Mouse (Mus musculus) hindbrain, embryonic 13.5 days (tissue): Measurements from ENCODE around the gene Rtel1. TPM values are rescaled to one million over a fixed set of nuclear protein-coding genes. Genes with fewer than 3 reads are reported as not detected.

Experiments
- ATAC-seq: fragments of 200-750 bp; cut with Nextera tagmentation; 2 replicates; pipeline ENCODE4 v1.8.0; 2017; ENCODE audit warnings: moderate TSS enrichment; ENCODE audit not compliant: low FRiP score
- H3K27ac ChIP-seq: fragments of 300-500 bp; sonication (generic); 2 replicates; pipeline ENCODE4 v1.5.1; 2015; ENCODE audit warnings: inconsistent platforms, mild to moderate bottlenecking, moderate library complexity
- H3K27me3 ChIP-seq: fragments of 300-500 bp; sonication (generic); 2 replicates; pipeline ENCODE4 v1.6.1; 2015; ENCODE audit warnings: mild to moderate bottlenecking, inconsistent platforms
- H3K36me3 ChIP-seq: fragments of 300-500 bp; sonication (generic); 2 replicates; pipeline ENCODE4 v1.6.1; 2015; ENCODE audit warnings: mild to moderate bottlenecking, inconsistent platforms
- H3K4me1 ChIP-seq: fragments of 300-500 bp; sonication (generic); replicated peaks from 2 replicates; pipeline ENCODE4 v1.6.1; 2015; ENCODE audit warnings: inconsistent platforms
- H3K4me2 ChIP-seq: fragments of 300-500 bp; sonication (generic); 2 replicates; pipeline ENCODE4 v1.6.1; 2015; ENCODE audit warnings: inconsistent platforms, mild to moderate bottlenecking, moderate library complexity
- H3K4me3 ChIP-seq: fragments of 300-500 bp; sonication (generic); 2 replicates; pipeline ENCODE4 v1.5.1; 2015; ENCODE audit warnings: mild to moderate bottlenecking, inconsistent platforms
- H3K9ac ChIP-seq: fragments of 300-500 bp; sonication (generic); 2 replicates; pipeline ENCODE4 v1.6.1; 2015; ENCODE audit warnings: mild to moderate bottlenecking, inconsistent platforms
- H3K9me3 ChIP-seq: fragments of 300-500 bp; sonication (generic); 2 replicates; pipeline ENCODE4 v1.6.1; 2016; ENCODE audit warnings: inconsistent platforms
- WGBS: fragments of 180-500 bp; shearing (Covaris S2); methylation state at CpG from one replicate; pipeline ENCODE4 v1.1.7; 2015; 5-methylcytosine and 5-hydroxymethylcytosine counted together
- polyA plus RNA-seq: library from polyadenylated mRNA; unstranded; fragments of >200 nt; fragmentation: Nextera tagmentation; extraction: Ambion mirVana; gene quantifications from 2 replicates; pipeline ENCODE4 v1.2.1, GENCODE M21; 2015

The Rtel1 gene
- polyA plus RNA-seq, 1 experiment from 2014 or later: 35.1 TPM

- Histone ChIP-seq H3K27ac (peak overlapping the region; percentile 12; the same call in 1 of the 2 replicates), H3K9ac (no peak overlapping the region), H3K27me3 (no peaks in the 10 kb centered on the region), H3K4me1 (no peaks in the 10 kb centered on the region), H3K4me3 (no peak overlapping the region), H3K9me3 (no peaks in the 10 kb centered on the region), H3K4me2 (no peak overlapping the region), H3K36me3 (peaks cover 12% of the 10 kb centered on the region)
- no peak for ATAC-seq
- 68% methylated on average over 5 of the region's 5 CpGs for WGBS
Measured at GRCm38 (mm10) chr2:181397207-181397761, 77.7 kb downstream of the Rtel1 start.

GRCm38 (mm10) chr2:181401497-181401896 lies 82.0 kb downstream of the Rtel1 start:
- no peak overlapping the region for H3K4me3 ChIP-seq
- ATAC-seq: no peak
- H3K4me2 ChIP-seq: no peak overlapping the region
- no peaks in the 10 kb centered on the region for H3K4me1 ChIP-seq
- H3K9me3 ChIP-seq: no peaks in the 10 kb centered on the region
- H3K9ac ChIP-seq: no peak overlapping the region
- H3K36me3 ChIP-seq: peaks cover 3% of the 10 kb centered on the region; the same call in 1 of the 2 replicates
- H3K27ac ChIP-seq: no peak overlapping the region
- WGBS: 14% methylated on average over 1 of the region's 1 CpGs
- H3K27me3 ChIP-seq: no peaks in the 10 kb centered on the region

DNA sequence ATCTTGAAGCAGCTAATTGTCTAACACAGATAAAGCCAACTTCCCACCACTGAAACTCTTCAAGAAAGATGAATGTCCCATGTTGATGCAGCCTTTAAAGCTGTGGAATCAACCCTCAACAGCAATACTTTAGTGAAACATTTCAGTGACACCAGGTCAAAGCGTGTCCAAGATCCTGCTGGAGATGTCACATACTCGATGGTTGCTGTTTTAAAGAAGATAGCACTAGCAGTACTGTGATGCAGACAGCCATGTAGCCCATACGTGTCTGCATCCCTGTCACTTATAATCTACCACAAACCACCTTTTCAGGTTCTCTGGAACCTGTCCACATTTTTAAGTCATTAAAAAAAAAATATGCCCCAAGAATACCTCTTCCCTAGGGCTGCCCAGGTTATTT lies 84.2 kb downstream of the Rtel1 start:
- Histone ChIP-seq H3K27me3 (no peaks in the 10 kb centered on the region), H3K36me3 (peaks cover 8% of the 10 kb centered on the region; the same call in 1 of the 2 replicates), H3K4me3 (no peak overlapping the region), H3K9me3 (no peaks in the 10 kb centered on the region), H3K4me2 (no peak overlapping the region), H3K9ac (no peak overlapping the region), H3K27ac (no peak overlapping the region), H3K4me1 (no peaks in the 10 kb centered on the region)
- no peak for ATAC-seq
- WGBS: 92% methylated on average over 3 of the region's 3 CpGs

Other genes starting within 250 kb of the Rtel1 start
- 50.0 and 53.9 TPM in 2 replicates for gene Kcnq2, start 184.4 kb upstream of the Rtel1 start, polyA plus RNA-seq
- 6.4 and 6.7 TPM in 2 replicates for gene Eef1a2, start 162.7 kb upstream of the Rtel1 start, polyA plus RNA-seq
- 444 TPM in 2 replicates for gene Ppdpf, start 132.5 kb upstream of the Rtel1 start, polyA plus RNA-seq
- gene Ptk6, start 117.0 kb upstream of the Rtel1 start, polyA plus RNA-seq: not detected in 2 replicates
- gene Srms, start 106.6 kb upstream of the Rtel1 start, polyA plus RNA-seq: 0.19 and 0.25 TPM in 2 replicates
- 0.19 TPM in 1 of 2 replicates, not detected in the other for gene Fndc11, start 99.7 kb upstream of the Rtel1 start, polyA plus RNA-seq
- 0.38 and 0.48 TPM in 2 replicates for gene Helz2, start 77.7 kb upstream of the Rtel1 start, polyA plus RNA-seq
- gene Gmeb2, start 31.7 kb upstream of the Rtel1 start, polyA plus RNA-seq: 17.2 and 17.8 TPM in 2 replicates
- 1,135 and 1,161 TPM in 2 replicates for gene Stmn3, start 5.2 kb upstream of the Rtel1 start, polyA plus RNA-seq
- 69.2 and 69.8 TPM in 2 replicates for gene Zgpat, start 45.2 kb downstream of the Rtel1 start, polyA plus RNA-seq
- 87.8 and 88.4 TPM in 2 replicates for gene Arfrp1, start 45.7 kb downstream of the Rtel1 start, polyA plus RNA-seq
- 43.7 and 45.0 TPM in 2 replicates for gene Lime1, start 60.3 kb downstream of the Rtel1 start, polyA plus RNA-seq
- gene Zbtb46, start 139.7 kb downstream of the Rtel1 start, polyA plus RNA-seq: 22.4 and 23.5 TPM in 2 replicates
- gene Abhd16b, start 173.5 kb downstream of the Rtel1 start, polyA plus RNA-seq: 0.10 TPM in 1 of 2 replicates, not detected in the other
- gene Tpd52l2, start 177.4 kb downstream of the Rtel1 start, polyA plus RNA-seq: 116 and 121 TPM in 2 replicates
- gene Dnajc5, start 200.7 kb downstream of the Rtel1 start, polyA plus RNA-seq: 206 and 217 TPM in 2 replicates